Mouse (Mus musculus) testis, adult 2 months (tissue): ENCODE results near the gene Kmt2c.

Experiments
- CTCF ChIP-seq: fragments of 200-500 bp; IDR thresholded peaks from 2 replicates; pipeline ENCODE4 v1.5.1; 2012; ENCODE audit warnings: low read depth, mild to moderate bottlenecking, inconsistent platforms, low read length, moderate library complexity; ENCODE audit not compliant: control insufficient read depth, insufficient read depth, insufficient replicate concordance
- POLR2A ChIP-seq: fragments of 200-500 bp; IDR thresholded peaks from 2 replicates; pipeline ENCODE4 v1.6.1; 2012; ENCODE audit warnings: low read depth, mild to moderate bottlenecking, inconsistent platforms, low read length, moderate library complexity; ENCODE audit not compliant: control insufficient read depth

- TF ChIP-seq CTCF (no peak), POLR2A (no peak)
These were observed 241.9 kb downstream of the Kmt2c start for GRCm38 (mm10) chr5:25256686-25257085.
